Mouse (Mus musculus) frontal cortex, postnatal 25 days (tissue): ENCODE data around the gene Mrpl51.

Experiments used
- DNase-seq, 2 experiments: peaks; one replicate each; pipeline ENCODE4 v3.0.0; 2022; ENCODE audit warnings: low spot score in 2 of 2

The Mrpl51 gene

DNA sequence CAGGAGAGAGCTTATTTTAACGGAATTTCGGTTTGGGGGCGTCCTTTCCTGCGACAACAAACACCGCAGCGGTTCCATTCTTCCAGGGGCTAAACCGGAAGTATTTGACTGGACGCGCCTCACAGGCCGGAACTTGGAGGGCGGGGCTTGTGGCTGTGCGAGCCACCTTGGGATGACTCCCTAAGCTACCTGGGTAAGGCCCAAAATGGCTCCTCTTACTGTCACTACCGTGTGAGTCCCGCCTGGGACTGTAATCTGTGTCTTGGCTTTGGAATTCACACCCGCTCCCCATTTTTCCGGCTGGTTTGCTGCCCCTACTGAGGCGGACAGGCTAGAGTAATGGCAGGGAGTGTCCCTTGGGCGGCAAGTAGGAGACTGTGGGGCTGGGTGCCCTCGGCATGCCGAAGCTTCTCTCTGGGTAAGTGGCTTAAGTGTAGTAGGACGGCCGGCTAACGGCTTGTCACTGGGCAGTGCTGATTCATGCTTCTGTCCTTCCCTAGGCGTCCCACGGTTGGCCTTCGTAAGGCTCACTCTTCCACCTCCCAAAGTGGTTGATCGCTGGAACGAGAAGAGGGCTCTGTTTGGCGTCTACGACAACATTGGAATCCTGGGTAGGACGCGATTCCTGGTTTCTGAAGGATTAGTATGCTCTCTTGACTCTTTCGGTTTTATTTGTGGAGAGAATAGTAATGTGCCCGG lies 564 bp downstream of the Mrpl51 start:
- DNase-seq = peak; percentile 78 to 85

DNA sequence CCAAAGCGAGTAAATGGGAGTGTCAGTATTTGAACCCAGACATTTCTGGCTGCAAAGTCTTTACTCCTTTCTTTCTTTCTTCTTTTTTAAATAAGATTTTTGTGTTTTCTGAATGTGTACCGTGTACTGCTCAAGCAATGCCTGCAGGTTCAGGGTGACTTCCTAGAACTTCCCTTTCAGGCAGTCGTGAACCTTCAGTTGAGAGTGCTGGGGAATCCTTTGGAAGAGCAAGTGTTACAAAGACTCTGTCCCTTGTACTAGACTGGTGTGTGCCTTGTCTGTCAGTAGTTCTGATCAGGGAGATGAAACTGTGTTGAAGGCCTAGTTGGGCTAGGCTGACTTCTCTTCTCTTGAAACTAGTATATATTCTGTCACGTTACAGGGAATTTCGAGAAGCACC lies 1.2 kb downstream of the Mrpl51 start:
- no peak for DNase-seq

DNA sequence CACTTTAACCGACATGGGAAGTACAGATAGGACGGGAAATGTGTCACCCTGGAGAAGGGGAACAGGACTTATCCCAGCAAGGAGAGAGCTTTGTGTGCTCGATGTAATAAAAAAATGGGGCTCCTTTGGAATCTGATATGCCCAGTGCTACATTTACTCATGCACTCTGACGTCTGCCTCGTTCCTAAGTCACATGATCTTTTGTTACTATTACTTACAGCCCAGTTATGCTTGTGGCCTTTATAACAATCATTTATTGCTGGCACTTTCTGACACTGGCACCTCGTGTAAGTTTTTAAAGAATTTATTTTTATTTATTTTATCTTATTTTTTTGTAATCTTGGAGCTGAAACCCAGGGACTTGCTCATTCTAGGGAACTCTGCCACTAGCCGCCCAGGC lies 1.8 kb downstream of the Mrpl51 start:
- DNase-seq = no peak

DNA sequence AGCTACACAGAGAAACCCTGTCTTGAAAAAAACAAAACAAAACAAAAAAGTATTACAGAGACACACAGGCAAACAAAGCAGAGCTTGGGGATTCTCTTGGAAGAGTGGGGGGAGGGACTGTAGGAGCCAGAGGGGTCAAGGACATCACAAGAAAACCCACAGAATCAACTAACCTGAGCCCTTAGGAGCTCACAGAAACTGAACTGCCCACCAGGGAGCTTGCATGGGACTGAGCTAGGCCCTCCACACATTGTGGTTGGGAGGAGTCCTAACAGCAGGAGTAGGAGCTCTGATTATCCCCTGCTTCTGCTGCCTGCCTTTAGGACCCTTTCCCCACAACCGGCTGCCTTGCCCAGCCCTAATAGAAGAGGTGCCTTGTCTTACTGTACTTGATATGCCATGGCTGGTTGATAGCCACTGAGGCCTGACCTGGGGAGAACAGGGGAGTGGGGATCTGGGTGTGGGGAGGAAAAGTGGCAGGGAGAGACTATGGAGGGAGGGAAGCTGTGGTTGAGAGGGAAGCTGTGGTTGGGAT lies 4.0 kb downstream of the Mrpl51 start:
- no peak for DNase-seq

DNA sequence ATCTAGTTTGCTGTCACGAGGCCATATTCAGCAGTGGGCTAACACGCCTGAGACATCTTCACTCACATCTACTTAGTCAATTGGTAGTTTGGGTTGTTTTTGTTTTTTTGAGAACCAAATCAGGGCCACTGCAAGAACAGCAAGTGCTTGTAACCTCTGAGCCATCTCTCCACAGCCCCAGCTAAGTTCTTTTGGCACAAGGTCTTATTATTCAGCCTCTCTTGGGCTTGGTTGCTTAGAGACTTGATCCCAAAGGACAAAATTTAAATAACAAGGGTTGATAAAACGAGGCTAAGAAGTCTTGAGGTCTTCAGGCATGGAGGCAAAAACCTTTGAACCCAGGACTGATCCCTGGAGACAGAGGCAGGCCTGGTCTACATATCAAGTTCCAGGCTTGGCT lies 4.7 kb downstream of the Mrpl51 start:
- no peak for DNase-seq

DNA sequence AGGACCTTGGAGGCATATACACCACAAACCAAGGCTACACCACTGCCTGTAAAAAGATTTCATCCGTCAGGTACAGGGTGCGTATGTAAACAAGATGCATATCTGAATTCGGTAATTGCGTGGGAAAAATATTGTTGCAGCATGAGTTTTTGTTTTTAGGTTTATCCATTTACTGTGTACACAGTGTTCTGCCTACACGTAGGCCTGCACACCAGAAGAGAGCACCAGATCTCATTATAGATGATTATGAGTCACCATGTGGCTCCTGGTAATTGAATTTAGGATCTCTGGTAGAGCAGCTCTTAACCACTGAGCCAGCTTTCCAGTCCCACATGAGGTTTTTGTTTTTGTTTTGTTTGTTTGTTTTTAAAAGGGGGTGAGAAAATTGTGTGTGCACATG lies 5.6 kb downstream of the Mrpl51 start:
- no peak for DNase-seq

DNA sequence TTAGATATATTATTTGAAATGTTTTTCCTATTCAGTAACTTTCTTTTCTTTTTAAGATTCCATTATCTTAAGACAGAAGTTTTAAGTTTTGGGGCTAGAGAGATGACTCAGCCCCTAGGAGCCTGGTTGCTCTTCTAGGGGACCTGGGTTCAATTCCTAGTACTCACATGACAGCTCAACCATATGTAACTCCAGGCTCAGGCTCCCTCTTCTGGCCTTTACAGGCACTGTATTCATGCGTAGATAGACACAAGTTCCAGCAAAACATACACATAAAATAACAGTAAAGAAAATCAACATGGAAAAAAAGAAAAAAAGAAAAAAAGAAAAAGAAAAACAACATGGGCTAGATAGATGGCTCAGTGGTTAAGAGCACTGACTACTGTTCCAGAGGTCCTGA lies 18.8 kb downstream of the Mrpl51 start:
- no peak for DNase-seq

DNA sequence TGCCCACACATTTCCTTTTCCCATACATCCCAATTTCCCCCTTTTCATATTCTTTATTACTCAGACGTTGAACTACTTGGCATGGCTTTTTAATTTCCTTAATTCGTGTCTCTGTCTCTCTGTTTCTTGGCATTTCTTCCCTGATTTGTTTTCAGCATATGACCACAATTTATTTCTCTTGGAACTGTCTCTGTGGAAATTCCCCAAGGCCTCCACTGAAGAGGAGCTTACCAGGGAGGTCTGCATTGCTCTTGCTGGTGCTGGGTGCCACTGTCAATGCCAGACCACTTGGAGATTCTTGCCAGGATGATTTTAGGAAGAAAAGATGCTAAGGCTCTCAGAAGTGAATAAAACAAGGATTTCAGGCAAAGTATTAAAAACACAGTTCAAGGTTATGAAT lies 21.0 kb downstream of the Mrpl51 start:
- no peak for DNase-seq

DNA sequence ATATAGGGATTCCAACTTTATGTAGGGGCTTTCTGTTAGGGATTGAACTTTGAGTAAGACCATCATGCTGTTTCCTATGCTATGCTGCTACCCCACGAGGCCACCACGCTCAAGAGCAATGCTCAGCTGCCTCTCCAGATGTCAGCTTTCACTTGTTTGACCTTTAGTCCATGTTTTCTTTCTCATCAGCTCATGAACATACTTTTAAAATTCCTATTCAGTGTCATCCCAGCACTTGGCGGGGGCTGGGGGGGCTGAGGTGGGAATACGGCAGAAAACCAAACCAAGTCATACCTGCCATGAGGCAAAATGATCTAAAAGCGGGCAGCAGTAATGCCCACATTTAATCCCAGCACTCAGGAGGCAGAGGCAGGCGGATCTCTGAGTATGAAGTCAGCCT lies 21.5 kb downstream of the Mrpl51 start:
- DNase-seq = no peak

DNA sequence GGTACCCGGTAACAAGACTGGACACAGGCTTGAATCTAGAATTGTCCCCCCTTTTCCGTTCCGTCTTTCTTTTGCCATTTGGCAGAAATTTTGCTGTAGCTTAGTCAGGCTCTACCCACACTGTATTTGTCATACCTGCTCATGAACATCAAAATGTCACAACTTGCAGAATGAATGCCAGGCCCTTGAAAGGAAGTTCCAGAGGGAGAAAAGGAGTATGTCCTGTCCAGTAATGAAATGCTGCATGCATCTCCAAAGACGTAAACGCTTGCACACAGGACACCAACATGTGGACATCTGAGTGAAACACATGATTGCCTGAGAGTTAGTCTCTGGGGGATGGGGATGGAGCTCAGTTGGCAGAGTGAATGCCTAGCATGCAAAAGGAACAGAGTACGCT lies 22.1 kb downstream of the Mrpl51 start:
- no peak for DNase-seq

DNA sequence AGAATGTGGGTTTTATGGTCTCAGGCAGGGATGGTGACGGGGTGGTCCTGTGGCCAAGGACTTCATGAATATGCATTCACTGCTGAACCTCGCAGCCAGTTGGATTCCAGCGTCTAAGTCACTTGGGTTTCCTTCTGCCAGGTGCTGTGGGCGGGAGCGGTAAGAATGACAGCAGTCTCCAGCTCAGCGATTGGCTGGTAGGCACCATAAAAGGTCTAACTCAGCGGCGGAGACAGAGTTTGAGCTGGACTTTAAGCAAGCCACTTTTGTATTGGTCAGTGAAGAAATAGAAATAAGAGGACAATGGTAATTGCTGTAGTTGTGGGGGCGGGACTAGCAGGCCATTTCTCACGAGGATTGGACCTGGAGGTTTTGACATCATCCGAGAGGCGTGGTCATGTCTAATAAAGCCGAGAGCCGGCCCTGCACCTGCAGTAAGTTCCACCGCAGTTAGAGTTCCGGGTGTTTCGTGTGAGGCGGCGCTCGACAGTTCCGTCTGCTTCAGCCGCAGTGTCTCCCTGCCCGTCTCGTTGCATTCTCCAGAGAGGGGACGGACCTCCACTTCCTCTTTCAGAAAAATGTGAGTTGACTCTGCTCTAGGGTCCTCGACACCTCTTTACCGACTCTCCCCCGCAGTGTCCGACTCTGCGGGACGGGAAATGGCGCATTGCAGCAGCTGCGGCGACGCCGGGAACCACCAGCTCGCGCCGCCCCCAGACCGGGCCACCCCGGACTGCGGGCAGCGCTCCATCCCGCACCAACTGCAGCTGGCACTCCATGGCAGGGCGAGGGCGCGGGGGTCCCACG lies 23.8 kb downstream of the Mrpl51 start, which contains the start of gene Vamp1:
Vamp1 (plus strand) TSS at position 404 of the 807 bp plus-strand sequence.
- peak; percentile 88 to 90 for DNase-seq

DNA sequence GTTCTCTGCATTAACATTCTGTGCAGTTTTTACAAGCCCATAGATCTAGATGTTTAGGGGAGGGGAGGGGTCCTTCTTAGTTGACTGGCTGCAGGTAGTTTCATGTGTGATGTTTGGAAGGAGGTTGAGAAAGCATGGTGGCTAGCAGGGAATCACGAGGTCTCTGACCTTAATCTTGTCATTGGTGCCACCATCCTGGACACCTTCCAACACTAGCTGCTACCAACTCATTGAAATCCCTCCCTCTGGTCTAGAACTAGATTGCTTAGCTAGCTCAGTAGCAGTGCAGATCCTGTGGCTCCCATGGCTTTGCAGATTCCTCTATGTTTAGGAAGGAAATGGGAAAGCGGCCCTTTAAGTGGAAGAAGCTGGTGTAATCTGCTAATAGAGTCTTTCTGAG lies 25.3 kb downstream of the Mrpl51 start:
- DNase-seq = no peak

DNA sequence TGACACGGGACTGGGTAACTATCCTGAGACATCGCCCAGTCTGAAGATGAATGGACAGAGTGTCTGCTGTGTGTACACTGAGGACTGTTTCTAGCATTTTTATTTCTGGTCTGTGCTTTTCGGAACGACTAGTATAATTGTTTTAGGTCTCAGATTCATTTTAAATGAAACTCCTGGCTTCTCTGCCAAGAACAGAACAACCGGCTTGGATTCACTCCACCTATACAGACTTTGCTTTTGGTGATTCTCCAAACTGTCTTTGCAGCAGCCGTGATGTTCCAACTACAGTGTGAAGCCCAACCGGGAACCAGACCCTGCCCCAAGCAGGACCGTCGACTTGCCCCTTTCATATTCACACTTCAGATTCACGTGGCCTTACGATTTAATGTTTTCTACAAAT lies 26.3 kb downstream of the Mrpl51 start:
- no peak for DNase-seq

DNA sequence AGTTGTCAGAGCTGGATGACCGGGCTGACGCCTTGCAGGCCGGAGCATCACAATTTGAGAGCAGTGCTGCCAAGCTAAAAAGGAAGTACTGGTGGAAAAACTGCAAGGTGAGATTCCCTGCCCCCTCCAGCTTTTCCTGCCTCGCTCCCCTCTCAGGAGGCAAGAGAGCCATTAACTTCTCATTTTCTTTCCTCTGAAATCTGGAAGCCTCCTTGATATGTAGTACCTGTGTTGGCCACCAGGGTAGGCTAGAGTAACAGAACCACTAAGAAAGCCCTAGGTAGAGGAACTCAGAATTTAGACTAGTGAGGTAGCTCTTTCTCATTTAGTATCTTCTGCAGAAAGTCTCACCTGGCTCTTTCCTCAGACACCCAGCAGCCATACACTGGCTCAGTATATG lies 27.4 kb downstream of the Mrpl51 start:
- peak; percentile 32 to 40 for DNase-seq

DNA sequence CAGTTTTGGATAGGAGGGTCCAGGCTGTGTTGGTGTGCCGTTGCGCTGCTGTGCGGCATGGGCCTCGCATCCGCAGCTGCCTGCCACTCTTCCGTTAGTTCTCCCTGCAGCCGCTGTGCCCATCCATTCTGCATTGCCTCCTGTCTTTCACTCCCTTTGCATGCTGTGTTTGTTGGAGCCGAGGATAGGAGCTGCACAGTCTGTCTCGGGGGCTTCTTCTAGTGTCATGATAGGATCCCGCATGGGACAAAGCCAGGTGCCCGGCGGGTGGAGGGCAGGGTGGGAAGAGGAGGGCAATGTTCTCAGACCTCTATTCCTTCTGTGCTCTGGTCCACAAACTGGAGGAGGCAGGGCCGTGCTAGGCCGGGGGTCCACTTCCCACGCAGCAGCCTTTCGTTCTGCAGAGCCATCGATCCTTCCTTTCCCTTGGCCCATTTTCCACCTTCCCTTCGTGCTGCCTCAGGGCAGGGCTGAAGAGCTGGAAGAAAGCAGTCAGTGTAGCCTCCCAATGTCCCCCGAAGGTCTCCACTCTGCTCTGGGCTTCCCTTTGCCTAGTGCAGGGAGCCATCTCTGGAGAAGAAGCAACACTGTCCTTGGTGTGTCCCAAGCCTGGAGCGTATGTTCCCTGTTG lies 29.6 kb downstream of the Mrpl51 start:
- no peak for DNase-seq

DNA sequence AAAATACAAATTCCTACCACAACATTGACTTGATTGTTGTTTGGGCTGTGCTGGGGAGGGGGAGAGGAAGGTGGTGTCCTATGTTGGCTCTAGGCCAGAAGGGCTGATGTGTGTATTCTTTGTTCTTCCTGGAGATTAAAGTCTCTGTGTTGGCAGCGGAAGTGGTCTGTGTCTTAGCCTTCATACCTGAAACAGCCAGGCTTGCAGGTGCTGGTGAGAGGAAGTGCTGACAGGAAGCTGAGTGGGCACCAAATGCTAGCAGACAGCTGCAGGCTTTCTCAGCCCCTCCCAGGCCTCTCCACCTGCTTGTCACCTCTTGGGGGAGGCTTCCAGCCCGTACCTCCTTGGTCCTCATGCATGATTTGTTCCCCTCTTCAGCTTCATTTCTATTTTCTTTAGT lies 30.5 kb downstream of the Mrpl51 start:
- no peak for DNase-seq

DNA sequence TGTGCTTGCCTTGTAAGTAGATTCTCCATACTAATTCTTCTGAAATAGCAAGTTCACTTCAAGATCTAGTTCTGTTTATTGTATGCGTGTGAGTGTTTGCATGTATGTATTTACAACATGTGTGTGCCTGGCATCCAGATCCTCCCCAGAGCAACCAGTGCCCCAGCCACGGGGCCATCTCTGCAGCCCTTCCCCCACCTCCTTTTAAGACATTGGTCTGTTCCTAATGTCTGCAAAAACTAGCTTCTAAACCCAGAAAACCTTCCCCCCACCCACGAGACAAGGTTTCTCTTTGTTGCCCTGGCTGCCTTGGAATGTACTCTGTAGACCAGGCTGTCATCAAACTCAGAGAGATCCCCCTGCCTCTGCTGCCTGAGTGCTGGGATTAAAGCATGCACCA lies 31.0 kb downstream of the Mrpl51 start:
- no peak for DNase-seq

DNA sequence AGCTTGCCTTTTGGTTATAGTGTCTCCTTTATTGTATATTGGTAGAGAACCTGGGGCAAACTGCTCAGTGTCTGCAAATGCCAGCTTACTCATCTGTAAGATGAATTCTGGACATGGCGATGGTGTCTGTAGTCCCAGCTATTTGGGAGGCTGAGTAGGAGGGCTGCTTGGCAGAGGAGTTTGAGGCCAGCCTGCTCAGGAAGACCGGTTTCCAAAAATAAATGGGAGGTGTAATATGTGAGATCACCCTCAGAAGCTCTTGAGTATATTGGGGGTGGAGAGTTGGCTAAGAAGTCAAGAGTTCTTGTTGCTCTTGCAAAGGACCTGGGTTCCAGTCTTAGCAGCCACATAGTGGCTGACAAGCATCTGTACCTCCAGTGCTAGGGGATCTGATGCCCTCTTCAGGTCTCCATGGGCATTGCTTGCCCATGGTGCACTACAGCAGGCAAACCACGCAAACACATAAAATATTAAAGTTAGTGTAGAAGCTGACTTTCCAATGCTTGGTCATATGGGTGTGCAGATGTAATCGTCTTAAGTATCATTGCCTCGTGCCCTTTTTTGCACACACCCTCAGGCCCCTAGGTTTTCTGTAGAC lies 34.0 kb downstream of the Mrpl51 start:
- no peak for DNase-seq

DNA sequence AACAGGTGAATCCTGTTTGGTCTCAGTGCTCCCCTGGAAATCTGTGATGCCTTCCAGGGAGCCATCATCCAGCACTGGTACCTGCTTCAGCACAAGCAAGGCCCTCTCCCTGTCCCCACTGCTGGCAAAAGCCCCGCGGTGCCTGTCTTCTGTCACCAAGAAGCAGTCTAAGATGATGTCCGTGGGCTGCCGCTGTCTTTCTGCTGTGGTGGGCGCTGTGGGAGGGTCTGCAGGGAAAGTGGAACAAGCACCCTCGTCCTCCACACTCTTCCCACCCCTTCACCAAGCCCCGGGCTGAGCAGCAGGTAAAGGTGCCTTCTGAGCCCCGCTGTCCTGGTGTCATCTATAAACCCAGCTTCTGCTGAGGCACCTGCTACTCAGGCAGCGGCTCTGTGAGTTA lies 39.0 kb downstream of the Mrpl51 start:
- no peak for DNase-seq

DNA sequence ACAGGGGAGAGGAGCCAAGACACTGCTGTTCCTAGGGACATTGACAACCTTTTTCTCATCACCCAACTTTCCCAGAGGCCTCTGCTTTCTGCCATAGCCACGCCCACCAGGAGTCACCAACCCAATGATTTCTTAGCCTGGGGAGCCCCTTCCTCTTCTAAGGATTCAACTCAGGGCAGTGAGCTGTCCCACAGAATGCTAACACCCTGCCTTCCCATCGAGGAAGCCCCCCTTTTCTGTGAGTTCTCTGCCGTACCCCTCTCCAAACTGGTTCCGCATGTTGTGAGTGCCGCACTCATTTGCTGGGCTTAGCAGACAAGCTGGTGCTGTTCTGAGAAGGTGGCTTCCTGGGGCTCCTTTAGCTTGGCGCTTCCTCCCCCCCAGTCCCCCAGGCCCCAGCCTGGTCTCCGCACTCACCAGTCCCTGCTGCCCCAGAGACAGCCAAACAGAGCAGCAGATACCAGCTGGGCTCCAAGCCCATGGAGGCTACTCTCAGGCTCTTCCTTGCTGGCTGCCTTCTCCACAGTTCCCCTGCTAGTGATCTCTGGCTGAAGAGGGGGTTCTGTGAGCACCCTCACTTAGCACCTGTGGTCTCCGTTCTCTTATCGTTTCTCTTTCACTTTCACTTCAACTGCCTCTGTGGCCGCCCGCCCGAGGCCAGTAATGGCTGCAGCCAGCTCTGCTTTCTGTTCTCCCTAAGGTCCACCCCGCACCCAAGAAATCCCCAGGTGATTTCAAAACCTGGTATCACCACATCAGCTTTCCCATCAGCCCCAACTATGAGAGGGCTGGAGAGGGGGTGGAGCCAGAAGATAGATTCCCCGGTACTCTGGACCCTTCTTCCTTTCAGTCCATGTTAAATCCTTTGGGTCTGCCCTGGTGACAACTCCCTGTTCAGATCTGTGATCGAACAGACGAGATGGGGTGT lies 39.8 kb downstream of the Mrpl51 start, which contains the start of gene Tapbpl:
Tapbpl (minus strand) TSS at position 744 of the 928 bp plus-strand sequence.
- DNase-seq = no peak

DNA sequence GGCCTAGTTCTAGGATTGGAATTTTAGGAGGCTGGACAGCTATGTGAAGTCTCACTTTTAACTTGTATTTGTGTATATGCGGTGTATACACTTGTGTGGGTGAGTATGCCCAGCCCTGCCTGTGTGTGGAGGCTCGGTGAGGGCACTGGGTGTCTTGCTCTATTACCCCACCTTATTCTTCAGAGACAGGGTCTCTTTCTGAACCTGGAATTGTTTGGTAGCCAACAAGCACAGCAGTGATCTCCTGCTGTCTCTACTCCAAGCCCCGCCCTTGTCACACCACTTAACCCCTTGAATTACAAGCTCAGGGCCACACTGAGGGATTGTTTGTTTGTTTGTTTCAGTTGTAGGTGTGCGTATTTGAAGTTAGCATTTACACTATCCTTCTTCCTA lies 40.4 kb downstream of the Mrpl51 start:
- no peak for DNase-seq
